Comparison of ENCODE assay signal across 16 mouse cellular contexts in genomic region chr19:4496535-4497262, GRCm38 (mm10). TPM values are rescaled to one million over a fixed set of nuclear protein-coding genes. Genes with fewer than 3 reads are reported as not detected.
DNase-seq lines count a peak whose midpoint lies in the region; ATAC-seq and TF ChIP-seq lines count a peak whose summit lies in the region.
"Had no signal": no experiment of that assay in that cellular context is flagged by ENCODE, and none has a peak within 500 bp of the region (broad histone marks: within the 10 kb centered on the region; RNA-seq: fewer than 3 reads in every experiment).

No protein-coding gene starts in this region.

- H3K79me2 ChIP-seq in liver, adult 2 months (ENCODE audit: control insufficient read depth, insufficient read depth, low read length), result no peaks in the 10 kb centered on the region

- H3K36me3 ChIP-seq in liver, adult 2 months (ENCODE audit: control insufficient read depth, insufficient read depth, low read length), result no peaks in the 10 kb centered on the region
- H3K36me3 ChIP-seq in intestine, postnatal 0 days (ENCODE audit: control insufficient read depth, insufficient read depth), result no peaks in the 10 kb centered on the region
- H3K36me3 ChIP-seq in stomach, embryonic 15.5 days, result no peaks in the 10 kb centered on the region
- H3K36me3 ChIP-seq in midbrain, postnatal 0 days (ENCODE audit: insufficient read depth, low read length), result no peaks in the 10 kb centered on the region
- H3K36me3 ChIP-seq: hindbrain, embryonic 15.5 days; midbrain, embryonic 10.5 days had no signal

- 54% methylated on average over 3 of the region's 3 CpGs for WGBS in liver, adult 2 months
- 52% methylated on average over 3 of the region's 3 CpGs for WGBS in intestine, postnatal 0 days
- 88% methylated on average over 3 of the region's 3 CpGs for WGBS in stomach, embryonic 15.5 days
- WGBS in midbrain, postnatal 0 days, result 90% methylated on average over 3 of the region's 3 CpGs

- TF ChIP-seq POLR2A in liver, adult 2 months (IDR thresholded peaks at IDR 0.05; ENCODE audit: extremely low read depth, insufficient read depth, low read length), result no peak

- H3K4me3 ChIP-seq in liver, adult 2 months (ENCODE audit: insufficient read depth, low read depth, low read length), result no peak overlapping the region
- H3K4me3 ChIP-seq in intestine, postnatal 0 days (ENCODE audit: low read depth, low read length), result no peak overlapping the region; the same call in 1 of the 2 replicates
- no peak overlapping the region for H3K4me3 ChIP-seq in stomach, embryonic 15.5 days (replicated peaks)
- H3K4me3 ChIP-seq in midbrain, postnatal 0 days (ENCODE audit: low read depth, low read length), result no peak overlapping the region
- H3K4me3 ChIP-seq: hindbrain, embryonic 15.5 days; midbrain, embryonic 10.5 days had no signal

- no peaks in the 10 kb centered on the region for H3K27me3 ChIP-seq in liver, adult 2 months (ENCODE audit: control insufficient read depth, insufficient read depth, low read length)
- no peaks in the 10 kb centered on the region for H3K27me3 ChIP-seq in intestine, postnatal 0 days (replicated peaks; ENCODE audit: control insufficient read depth, insufficient read depth, low read length)
- no peaks in the 10 kb centered on the region for H3K27me3 ChIP-seq in stomach, embryonic 15.5 days (replicated peaks)
- no peaks in the 10 kb centered on the region for H3K27me3 ChIP-seq in midbrain, postnatal 0 days (ENCODE audit: insufficient read depth, low read length)
- H3K27me3 ChIP-seq: hindbrain, embryonic 15.5 days had no signal

- H3K4me2 ChIP-seq in intestine, postnatal 0 days (replicated peaks; ENCODE audit: low read depth), result peak overlapping the region; percentile 59
- H3K4me2 ChIP-seq in stomach, embryonic 15.5 days, result no peak overlapping the region
- no peak overlapping the region for H3K4me2 ChIP-seq in midbrain, postnatal 0 days (ENCODE audit: low read depth, low read length, poor library complexity, severe bottlenecking)

- H3K4me1 ChIP-seq in liver, adult 2 months (ENCODE audit: control insufficient read depth, insufficient read depth, low read length), result peaks cover 20% of the 10 kb centered on the region
- H3K4me1 ChIP-seq in intestine, postnatal 0 days (replicated peaks; ENCODE audit: control insufficient read depth, insufficient read depth, low read length), result peaks cover 4% of the 10 kb centered on the region; the same call in 1 of the 2 replicates
- H3K4me1 ChIP-seq in stomach, embryonic 15.5 days, result peaks cover 12% of the 10 kb centered on the region; the same call in 1 of the 2 replicates
- H3K4me1 ChIP-seq in midbrain, postnatal 0 days (ENCODE audit: insufficient read depth, low read length), result no peaks in the 10 kb centered on the region

- no peak for TF ChIP-seq CTCF in liver, adult 2 months (IDR thresholded peaks at IDR 0.05; ENCODE audit: low read depth, low read length)
- TF ChIP-seq CTCF in intestine, postnatal 0 days (IDR thresholded peaks at IDR 0.05; ENCODE audit: low read depth), result no peak
- no peak for TF ChIP-seq CTCF in midbrain, postnatal 0 days (IDR thresholded peaks at IDR 0.05)

- peak; percentile 44 for DNase-seq in adrenal gland, adult 2 months
- no peak for DNase-seq in adrenal gland, adult 18-20 months (ENCODE audit: low spot score in 2 of 2)
- DNase-seq in liver, adult 2 months (ENCODE audit: extremely low read depth, low read depth, low spot score), result peak; percentile 79
- DNase-seq in liver, result no peak
- DNase-seq in midbrain, postnatal 0 days (ENCODE audit: low spot score), result no peak
- DNase-seq in thymus, postnatal 4 days, result no peak

- peak; percentile 74 for ATAC-seq in intestine, postnatal 0 days
- ATAC-seq in stomach, embryonic 15.5 days (ENCODE audit: insufficient read depth, low FRiP score, low read depth), result peak; percentile 19; the same call in 1 of the 2 replicates
- ATAC-seq in midbrain, postnatal 0 days (ENCODE audit: low FRiP score), result no peak

- peak overlapping the region; percentile 89 for H3K27ac ChIP-seq in liver, adult 2 months (replicated peaks; ENCODE audit: insufficient read depth, low read depth, low read length)
- H3K27ac ChIP-seq in intestine, postnatal 0 days (ENCODE audit: low read depth, low read length), result peak overlapping the region; percentile 92
- no peak overlapping the region for H3K27ac ChIP-seq in stomach, embryonic 15.5 days
- no peak overlapping the region for H3K27ac ChIP-seq in midbrain, postnatal 0 days (ENCODE audit: low read depth, low read length)
- H3K27ac ChIP-seq: hindbrain, embryonic 15.5 days; midbrain, embryonic 10.5 days had no signal

- no peaks in the 10 kb centered on the region for H3K9me3 ChIP-seq in intestine, postnatal 0 days (ENCODE audit: control insufficient read depth)
- H3K9me3 ChIP-seq in stomach, embryonic 15.5 days, result no peaks in the 10 kb centered on the region
- H3K9me3 ChIP-seq in midbrain, postnatal 0 days (ENCODE audit: low read length), result no peaks in the 10 kb centered on the region
- H3K9me3 ChIP-seq: hindbrain, embryonic 15.5 days; midbrain, embryonic 10.5 days had no signal

- peak overlapping the region; percentile 56 for H3K9ac ChIP-seq in liver, adult 2 months (ENCODE audit: low read depth, low read length)
- H3K9ac ChIP-seq in intestine, postnatal 0 days (ENCODE audit: low read depth, low read length), result no peak overlapping the region
- no peak overlapping the region for H3K9ac ChIP-seq in stomach, embryonic 15.5 days
- H3K9ac ChIP-seq in midbrain, postnatal 0 days (replicated peaks; ENCODE audit: low read length, poor library complexity, severe bottlenecking), result no peak overlapping the region
- H3K9ac ChIP-seq: forebrain, postnatal 0 days; hindbrain, embryonic 15.5 days had no signal

RNA-seq across cellular contexts. Expression of gene 2010003K11Rik, which starts 1.7 kb away (rescaled TPM):
- 10 to 100 TPM; 41.3 to 58.6 TPM for total RNA-seq in adrenal gland, adult 2 months (2021)
- 6.4 and 8.5 TPM in 2 replicates for polyA plus RNA-seq in adrenal gland, adult 2 months (2012; rRNA removed)
- 100 to 1,000 TPM in 1 of 2 experiments, 10 to 100 TPM in 1; 42.0 to 133 TPM for total RNA-seq in adrenal gland, adult 18-20 months (2021)
- total RNA-seq in liver, adult 2 months (2014; rRNA removed), result 6.3 and 6.6 TPM in 2 replicates
- polyA plus RNA-seq in liver, adult 2 months (2012; rRNA removed), result 5.4 and 7.5 TPM in 2 replicates
- 156 and 165 TPM in 2 replicates for polyA plus RNA-seq in intestine, postnatal 0 days (2015; fragmentation: Nextera tagmentation; extraction: Ambion mirVana)
- 1.2 and 1.3 TPM in 2 replicates for polyA plus RNA-seq in stomach, embryonic 15.5 days (2015; fragmentation: Nextera tagmentation; extraction: Ambion mirVana)
- not detected in 2 replicates for total RNA-seq in midbrain, postnatal 0 days (2014; rRNA removed)
- polyA plus RNA-seq in midbrain, postnatal 0 days (2015; fragmentation: Nextera tagmentation; extraction: Ambion mirVana), result 0.23 TPM in 1 of 2 replicates, not detected in the other
- total RNA-seq: forebrain, postnatal 0 days; layer of hippocampus, postnatal 10 days had no signal
- polyA plus RNA-seq: cortical plate, adult 2 months; forebrain, postnatal 0 days; heart, embryonic 14.5 days; hindbrain, embryonic 15.5 days; limb, embryonic 11.5 days; lung, embryonic 16.5 days; midbrain, embryonic 10.5 days had no signal

RNA-seq across cellular contexts. Expression of gene Pcx, which starts 13.6 kb away (rescaled TPM):
- total RNA-seq in adrenal gland, adult 2 months (2021), result 100 to 1,000 TPM; 536 to 579 TPM
- 474 and 524 TPM in 2 replicates for polyA plus RNA-seq in adrenal gland, adult 2 months (2012; rRNA removed)
- 100 to 1,000 TPM; 622 to 707 TPM for total RNA-seq in adrenal gland, adult 18-20 months (2021)
- 266 and 269 TPM in 2 replicates for total RNA-seq in liver, adult 2 months (2014; rRNA removed)
- 237 and 274 TPM in 2 replicates for polyA plus RNA-seq in liver, adult 2 months (2012; rRNA removed)
- 6.1 and 7.0 TPM in 2 replicates for polyA plus RNA-seq in intestine, postnatal 0 days (2015; fragmentation: Nextera tagmentation; extraction: Ambion mirVana)
- 18.0 and 19.1 TPM in 2 replicates for polyA plus RNA-seq in stomach, embryonic 15.5 days (2015; fragmentation: Nextera tagmentation; extraction: Ambion mirVana)
- total RNA-seq in midbrain, postnatal 0 days (2014; rRNA removed), result 45.1 and 57.8 TPM in 2 replicates
- polyA plus RNA-seq in midbrain, postnatal 0 days (2015; fragmentation: Nextera tagmentation; extraction: Ambion mirVana), result 32.0 and 41.2 TPM in 2 replicates

RNA-seq across cellular contexts. Expression of gene Syt12, which starts 19.5 kb away (rescaled TPM):
- 10 to 100 TPM; 58.0 to 74.0 TPM for total RNA-seq in adrenal gland, adult 2 months (2021)
- 124 and 143 TPM in 2 replicates for polyA plus RNA-seq in adrenal gland, adult 2 months (2012; rRNA removed)
- total RNA-seq in adrenal gland, adult 18-20 months (2021), result 10 to 100 TPM; 64.3 to 94.0 TPM
- 0.27 and 0.28 TPM in 2 replicates for total RNA-seq in liver, adult 2 months (2014; rRNA removed)
- polyA plus RNA-seq in liver, adult 2 months (2012; rRNA removed), result 0.47 and 0.91 TPM in 2 replicates
- 0.23 and 0.26 TPM in 2 replicates for polyA plus RNA-seq in intestine, postnatal 0 days (2015; fragmentation: Nextera tagmentation; extraction: Ambion mirVana)
- 0.81 and 0.99 TPM in 2 replicates for polyA plus RNA-seq in stomach, embryonic 15.5 days (2015; fragmentation: Nextera tagmentation; extraction: Ambion mirVana)
- total RNA-seq in midbrain, postnatal 0 days (2014; rRNA removed), result 12.2 and 20.9 TPM in 2 replicates
- 7.0 and 7.6 TPM in 2 replicates for polyA plus RNA-seq in midbrain, postnatal 0 days (2015; fragmentation: Nextera tagmentation; extraction: Ambion mirVana)

RNA-seq across cellular contexts. Expression of gene Rhod, which starts 57.5 kb away (rescaled TPM):
- 10 to 100 TPM; 25.7 to 36.4 TPM for total RNA-seq in adrenal gland, adult 2 months (2021)
- polyA plus RNA-seq in adrenal gland, adult 2 months (2012; rRNA removed), result 35.2 and 39.5 TPM in 2 replicates
- 10 to 100 TPM; 19.1 to 25.8 TPM for total RNA-seq in adrenal gland, adult 18-20 months (2021)
- total RNA-seq in liver, adult 2 months (2014; rRNA removed), result 23.9 and 33.7 TPM in 2 replicates
- 34.9 and 39.6 TPM in 2 replicates for polyA plus RNA-seq in liver, adult 2 months (2012; rRNA removed)
- 54.8 and 60.3 TPM in 2 replicates for polyA plus RNA-seq in intestine, postnatal 0 days (2015; fragmentation: Nextera tagmentation; extraction: Ambion mirVana)
- 24.1 and 32.0 TPM in 2 replicates for polyA plus RNA-seq in stomach, embryonic 15.5 days (2015; fragmentation: Nextera tagmentation; extraction: Ambion mirVana)
- total RNA-seq in midbrain, postnatal 0 days (2014; rRNA removed), result 4.3 and 6.2 TPM in 2 replicates
- 2.7 and 4.5 TPM in 2 replicates for polyA plus RNA-seq in midbrain, postnatal 0 days (2015; fragmentation: Nextera tagmentation; extraction: Ambion mirVana)

Comparison
In these comparisons a context has a peak if more than half of its experiments do, and no peak if none do; other contexts are left out.
1. DNase-seq: peak in adrenal gland, adult 2 months (single experiment) and liver, adult 2 months (single experiment); none in adrenal gland, adult 18-20 months (0 of 2), liver (single experiment), midbrain, postnatal 0 days (single experiment) and thymus, postnatal 4 days (single experiment).
2. H3K27ac ChIP-seq: peak in liver, adult 2 months (single experiment) and intestine, postnatal 0 days (single experiment); none in stomach, embryonic 15.5 days (single experiment) and midbrain, postnatal 0 days (single experiment).
3. RNA of gene 2010003K11Rik, which starts 1.7 kb away (polyA plus RNA-seq): 156 to 165 TPM in intestine, postnatal 0 days; 5.4 to 7.5 TPM in liver, adult 2 months, 6.4 to 8.5 TPM in adrenal gland, adult 2 months, 1.2 to 1.3 TPM in stomach, embryonic 15.5 days and 0.23 TPM in midbrain, postnatal 0 days; every median in the first group is over 10 times any median in the second.
4. RNA of gene Syt12, which starts 19.5 kb away (polyA plus RNA-seq): 124 to 143 TPM in adrenal gland, adult 2 months; 7.0 to 7.6 TPM in midbrain, postnatal 0 days, 0.81 to 0.99 TPM in stomach, embryonic 15.5 days, 0.47 to 0.91 TPM in liver, adult 2 months and 0.23 to 0.26 TPM in intestine, postnatal 0 days; every median in the first group is over 10 times any median in the second.